Mouse (Mus musculus) forebrain, embryonic 11.5 days (tissue): ENCODE measurements around the gene Sox4. TPM values are rescaled to one million over a fixed set of nuclear protein-coding genes. Genes with fewer than 3 reads are reported as not detected.
A peak's percentile ranks its signal among the peaks of the same experiment; 100 is the strongest.

Experiments used
- ATAC-seq: fragments of 200-750 bp; cut with Nextera tagmentation; replicated peaks from 2 replicates; pipeline ENCODE4 v1.8.0; 2017; ENCODE audit warnings: moderate TSS enrichment; ENCODE audit not compliant: low FRiP score
- DNase-seq: peaks from one replicate; pipeline ENCODE4 v3.0.0-alpha.2; 2017; ENCODE audit warnings: low spot score
- H3K27ac ChIP-seq: fragments of 300-500 bp; sonication (generic); 2 replicates; pipeline ENCODE4 v1.5.1; 2014; ENCODE audit warnings: low read depth, low read length
- H3K27me3 ChIP-seq: fragments of 300-500 bp; sonication (generic); 2 replicates; pipeline ENCODE4 v1.6.1; 2014; ENCODE audit warnings: mild to moderate bottlenecking, low read length, mixed read lengths; ENCODE audit not compliant: control insufficient read depth, insufficient read depth
- H3K36me3 ChIP-seq: fragments of 300-500 bp; sonication (generic); 2 replicates; pipeline ENCODE4 v1.6.1; 2014; ENCODE audit warnings: mild to moderate bottlenecking, low read length, moderate library complexity, mixed read lengths; ENCODE audit not compliant: control insufficient read depth, insufficient read depth
- H3K4me1 ChIP-seq: fragments of 300-500 bp; sonication (generic); replicated peaks from 2 replicates; pipeline ENCODE4 v1.6.1; 2014; ENCODE audit warnings: low read length, mixed read lengths; ENCODE audit not compliant: control insufficient read depth, insufficient read depth
- H3K4me2 ChIP-seq: fragments of 300-500 bp; sonication (generic); 2 replicates; pipeline ENCODE4 v1.6.1; 2014; ENCODE audit warnings: low read depth, mild to moderate bottlenecking, low read length, moderate library complexity, mixed read lengths; ENCODE audit not compliant: severe bottlenecking
- H3K4me3 ChIP-seq: fragments of 300-500 bp; sonication (generic); 2 replicates; pipeline ENCODE4 v1.5.1; 2014; ENCODE audit warnings: low read depth, low read length
- H3K9ac ChIP-seq: fragments of 300-500 bp; sonication (generic); 2 replicates; pipeline ENCODE4 v1.6.1; 2014; ENCODE audit warnings: low read length
- H3K9me3 ChIP-seq: fragments of 300-500 bp; sonication (generic); 2 replicates; pipeline ENCODE4 v1.6.1; 2016; ENCODE audit warnings: low read length, mixed read lengths; ENCODE audit not compliant: control insufficient read depth
- WGBS: fragments of 180-500 bp; shearing (Covaris S2); extraction: QIAGEN DNeasy Blood & Tissue Kit; methylation state at CpG from one replicate; pipeline ENCODE4 v1.1.7; 2014; 5-methylcytosine and 5-hydroxymethylcytosine counted together
- polyA plus RNA-seq: library from polyadenylated mRNA; unstranded; fragments of >200 nt; fragmentation: Nextera tagmentation; extraction: Ambion mirVana; gene quantifications from 2 replicates; pipeline ENCODE4 v1.2.1, GENCODE M21; 2014

Sox4 gene
- 150 and 171 TPM in 2 replicates for polyA plus RNA-seq

DNA sequence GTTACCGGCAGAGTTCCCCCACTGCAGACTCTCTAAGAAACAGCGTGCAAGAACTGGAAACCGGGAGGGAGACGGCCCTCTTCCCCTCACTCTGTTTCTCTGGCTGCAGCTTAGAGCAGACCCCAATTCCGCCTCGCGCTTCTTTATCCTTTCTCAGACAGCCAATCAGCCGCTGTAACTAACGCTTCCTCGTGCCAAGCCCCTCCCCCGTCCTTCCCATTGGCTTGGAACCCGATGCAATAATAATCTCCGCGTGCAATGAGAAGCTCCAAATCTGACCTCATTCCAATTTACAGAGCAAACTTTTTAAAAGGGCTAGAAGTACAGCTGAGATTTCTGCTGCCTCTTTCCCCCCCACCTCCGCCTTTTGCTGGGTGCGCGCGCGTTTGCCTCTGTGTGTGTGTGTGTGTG is at the start of gene Sox4:
Sox4 (minus strand) TSS at position 133 of the 411 bp plus-strand sequence.
- no peaks in the 10 kb centered on the region; the same call in 1 of the 2 replicates for H3K36me3 ChIP-seq
- under 1% methylated on average over 19 of the region's 19 CpGs for WGBS
- ATAC-seq (peak; percentile 91), DNase-seq (peak; percentile 96)
- peak within 1 kb of the TSS; percentile 100 for H3K9ac ChIP-seq
- peak within 1 kb of the TSS; percentile 100 for H3K27ac ChIP-seq
- peak within 1 kb of the TSS; percentile 51 for H3K4me2 ChIP-seq
- peak within 1 kb of the TSS; percentile 100 for H3K4me3 ChIP-seq
- H3K27me3 ChIP-seq = no peaks in the 10 kb centered on the region
- no peaks in the 10 kb centered on the region for H3K9me3 ChIP-seq
- H3K4me1 ChIP-seq = no peaks in the 10 kb centered on the region; the same call in 1 of the 2 replicates

DNA sequence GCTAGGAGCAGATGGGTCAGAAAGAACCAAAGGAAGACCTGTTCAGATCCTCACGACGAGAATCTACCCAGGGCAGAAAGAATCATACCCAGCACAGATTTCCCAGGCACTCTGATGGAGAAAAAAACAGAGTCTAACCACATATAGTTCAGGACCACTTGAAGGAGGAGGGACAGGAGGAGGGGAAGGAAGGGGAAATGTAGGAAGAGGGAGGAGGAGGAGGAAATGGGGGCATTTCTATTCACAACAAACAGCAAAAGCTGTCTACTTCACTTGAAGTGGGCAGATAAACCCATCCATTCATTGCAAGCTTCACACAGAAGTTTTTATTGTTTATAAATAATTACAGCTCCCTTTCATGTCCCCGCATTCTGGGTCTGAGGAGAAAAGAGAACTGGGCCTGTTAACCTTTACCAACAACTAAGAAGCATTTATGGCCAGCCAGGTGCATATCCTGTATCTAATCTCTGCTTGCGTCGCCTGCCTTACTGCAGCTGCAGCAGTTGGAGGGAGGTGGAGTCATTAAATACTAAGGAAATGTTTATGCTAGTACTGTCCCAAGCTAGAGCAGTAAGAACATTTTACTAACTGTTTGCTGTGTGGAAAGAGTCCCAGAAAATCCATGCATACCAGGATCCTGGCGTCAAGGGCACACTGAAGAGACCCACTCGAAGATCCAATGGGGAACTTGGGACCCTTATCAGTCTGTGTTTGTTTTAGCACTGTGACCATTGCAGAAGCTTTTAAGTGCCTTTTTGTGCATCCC is 38.6 kb upstream of the Sox4 start:
- no peak overlapping the region for H3K9ac ChIP-seq
- no peak overlapping the region for H3K4me3 ChIP-seq
- no peak overlapping the region for H3K27ac ChIP-seq
- H3K36me3 ChIP-seq = no peaks in the 10 kb centered on the region
- ATAC-seq = no peak
- peaks cover 10% of the 10 kb centered on the region for H3K4me1 ChIP-seq
- H3K9me3 ChIP-seq = no peaks in the 10 kb centered on the region
- WGBS = 68% methylated on average over 7 of the region's 7 CpGs
- DNase-seq = no peak
- H3K4me2 ChIP-seq = no peak overlapping the region
- H3K27me3 ChIP-seq = no peaks in the 10 kb centered on the region

DNA sequence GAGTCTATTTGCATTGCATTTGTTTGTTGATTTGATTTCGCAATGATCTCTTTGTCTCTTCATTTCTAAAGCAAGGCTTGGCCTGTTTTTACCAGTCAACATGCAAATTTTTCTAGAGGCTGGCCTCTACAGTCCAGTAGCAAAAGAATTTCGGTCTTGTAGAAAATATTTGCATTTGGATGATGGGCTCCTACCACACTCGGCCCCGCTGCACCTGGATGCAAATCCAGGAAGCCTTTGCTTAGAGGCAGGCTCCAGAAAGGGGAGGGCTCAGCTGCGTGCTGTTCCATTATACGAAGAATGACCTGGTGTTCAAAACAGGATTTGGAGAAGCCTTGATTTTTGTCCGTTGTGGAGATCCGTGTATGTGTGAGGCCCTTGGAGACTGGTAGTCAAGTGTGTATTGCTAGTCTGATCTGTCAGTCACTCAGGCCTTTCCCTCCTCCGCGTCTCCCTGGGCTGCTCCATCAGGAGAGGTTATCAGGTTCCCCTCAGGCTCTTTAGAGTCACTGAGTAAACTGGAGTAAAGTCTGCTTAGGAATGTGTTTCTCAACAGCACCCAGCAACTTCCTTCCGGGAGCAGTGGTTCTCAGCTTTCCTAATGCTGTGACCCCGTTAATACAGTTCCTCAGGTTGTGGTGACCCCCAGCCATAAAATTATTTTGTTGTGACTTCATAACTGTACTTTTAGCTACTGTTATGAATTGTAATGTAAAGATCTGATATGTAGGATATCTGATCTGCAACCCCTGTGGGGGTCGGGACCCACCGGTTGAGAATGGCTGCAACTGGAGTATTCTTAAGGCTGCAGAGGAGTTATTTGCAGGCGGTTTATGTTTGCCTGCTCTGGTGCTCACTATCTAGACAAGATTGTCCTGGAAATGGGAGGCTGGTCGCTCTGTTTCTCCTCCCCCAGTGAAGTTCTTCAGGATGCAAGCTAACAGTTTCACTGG is 35.5 kb upstream of the Sox4 start:
- 38% methylated on average over 16 of the region's 16 CpGs for WGBS
- no peaks in the 10 kb centered on the region for H3K9me3 ChIP-seq
- H3K4me3 ChIP-seq = no peak overlapping the region
- no peak overlapping the region for H3K27ac ChIP-seq
- H3K36me3 ChIP-seq = no peaks in the 10 kb centered on the region
- 0 out of 2 replicates have a peak overlapping the region, but pooled peaks have one; percentile 2 for H3K4me2 ChIP-seq
- ATAC-seq = 0 out of 2 replicates have a peak, but pooled peaks have one; percentile 21
- H3K9ac ChIP-seq = no peak overlapping the region; the same call in 1 of the 2 replicates
- no peaks in the 10 kb centered on the region for H3K27me3 ChIP-seq
- DNase-seq = no peak
- H3K4me1 ChIP-seq = peaks cover 10% of the 10 kb centered on the region

DNA sequence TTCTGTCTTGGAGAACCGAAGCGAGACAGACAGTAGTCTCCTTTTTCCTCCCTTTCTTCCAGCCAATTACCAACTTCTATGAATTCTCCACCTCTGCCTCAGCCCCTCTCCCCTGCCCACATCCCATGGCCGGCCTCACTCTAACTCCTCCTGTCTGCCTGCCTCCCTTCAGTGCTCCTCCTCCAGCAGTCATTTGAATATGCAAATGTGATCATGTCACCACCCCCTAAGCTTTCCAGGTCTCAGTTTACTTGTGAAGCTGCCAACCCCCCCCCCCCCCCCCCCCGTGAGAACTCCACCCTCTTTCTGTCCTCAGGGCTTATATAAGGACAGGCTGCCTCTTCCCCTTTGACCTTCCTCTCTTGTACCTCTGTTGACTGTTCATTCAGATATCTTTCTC is 27.2 kb upstream of the Sox4 start:
- H3K27ac ChIP-seq = no peak overlapping the region
- ATAC-seq = no peak
- no peaks in the 10 kb centered on the region for H3K27me3 ChIP-seq
- no peak overlapping the region for H3K4me2 ChIP-seq
- DNase-seq = no peak
- no peaks in the 10 kb centered on the region for H3K9me3 ChIP-seq
- WGBS = 60% methylated on average over 4 of the region's 4 CpGs
- H3K4me1 ChIP-seq = no peaks in the 10 kb centered on the region
- H3K4me3 ChIP-seq = no peak overlapping the region
- H3K36me3 ChIP-seq = no peaks in the 10 kb centered on the region
- no peak overlapping the region for H3K9ac ChIP-seq

DNA sequence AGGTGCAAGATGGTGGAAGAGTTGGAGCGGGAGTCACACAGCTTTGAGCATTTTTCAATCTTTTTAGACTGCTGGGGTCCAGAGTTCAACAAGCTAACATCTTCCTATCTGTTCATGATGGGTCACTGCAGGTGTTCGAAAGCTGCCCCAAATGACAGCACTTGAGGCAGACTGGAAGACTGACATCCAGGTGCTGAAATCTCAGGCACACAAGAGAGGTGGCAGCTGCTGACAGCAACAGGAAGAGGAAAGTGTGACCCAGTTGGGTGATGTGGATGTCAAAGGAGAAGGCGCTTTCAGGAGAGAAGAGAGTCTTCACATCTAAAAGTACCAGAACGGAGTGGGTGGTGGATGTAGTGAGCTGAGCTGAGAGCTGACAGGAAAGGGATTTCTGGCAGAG is 21.5 kb upstream of the Sox4 start:
- DNase-seq (no peak), ATAC-seq (no peak)
- Histone ChIP-seq H3K36me3 (no peaks in the 10 kb centered on the region), H3K4me3 (no peak overlapping the region), H3K9me3 (no peaks in the 10 kb centered on the region), H3K27ac (no peak overlapping the region), H3K27me3 (no peaks in the 10 kb centered on the region), H3K4me2 (no peak overlapping the region), H3K9ac (no peak overlapping the region), H3K4me1 (no peaks in the 10 kb centered on the region)
- 90% methylated on average over 4 of the region's 4 CpGs for WGBS

DNA sequence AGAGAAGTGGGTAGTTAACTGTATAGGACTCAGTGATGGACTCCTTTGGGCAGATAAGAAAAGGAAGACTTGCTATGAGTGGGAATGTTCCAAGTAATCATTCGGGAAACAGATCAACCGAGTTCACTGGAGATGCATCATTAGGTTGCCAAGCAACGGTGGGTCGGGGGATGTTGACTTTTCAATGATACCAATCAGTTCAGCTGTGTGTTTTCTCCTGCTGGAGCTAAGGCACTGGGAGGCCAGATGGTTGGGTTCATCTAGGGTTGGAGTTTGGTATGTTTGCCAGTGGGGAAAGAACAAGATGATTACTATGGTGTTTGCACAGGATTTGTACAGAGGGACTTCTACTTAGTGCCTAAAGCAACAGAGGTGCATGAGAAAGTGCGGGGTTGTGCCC is 21.1 kb upstream of the Sox4 start:
- ATAC-seq (no peak), DNase-seq (no peak)
- no peaks in the 10 kb centered on the region for H3K4me1 ChIP-seq
- no peak overlapping the region for H3K27ac ChIP-seq
- no peaks in the 10 kb centered on the region for H3K27me3 ChIP-seq
- H3K36me3 ChIP-seq = no peaks in the 10 kb centered on the region
- H3K4me2 ChIP-seq = no peak overlapping the region
- H3K9ac ChIP-seq = no peak overlapping the region
- WGBS = 83% methylated on average over 5 of the region's 5 CpGs
- no peak overlapping the region for H3K4me3 ChIP-seq
- no peaks in the 10 kb centered on the region for H3K9me3 ChIP-seq

DNA sequence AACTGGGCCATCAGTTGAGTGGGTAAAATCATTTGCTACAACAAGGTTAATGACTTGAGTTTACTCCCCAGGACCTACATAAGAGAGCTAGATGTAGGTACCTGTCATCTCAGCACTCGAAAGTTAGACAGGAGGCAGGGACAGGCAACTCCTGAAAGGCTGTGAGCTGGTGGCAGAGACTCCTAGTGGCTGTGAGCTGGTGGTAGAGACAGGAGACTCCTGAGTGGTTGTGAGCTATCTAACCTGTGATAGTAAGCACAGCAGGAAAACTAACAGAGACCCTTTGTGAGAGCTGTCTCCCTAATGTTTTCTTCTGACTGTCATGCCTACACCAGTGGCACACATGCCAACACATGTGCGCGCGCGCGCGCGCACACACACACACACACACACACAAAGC is 7.4 kb upstream of the Sox4 start:
- no peak overlapping the region for H3K27ac ChIP-seq
- H3K4me2 ChIP-seq = no peak overlapping the region
- no peaks in the 10 kb centered on the region for H3K4me1 ChIP-seq
- no peak overlapping the region for H3K4me3 ChIP-seq
- DNase-seq (no peak), ATAC-seq (no peak)
- no peaks in the 10 kb centered on the region for H3K36me3 ChIP-seq
- no peak overlapping the region for H3K9ac ChIP-seq
- no peaks in the 10 kb centered on the region for H3K9me3 ChIP-seq
- H3K27me3 ChIP-seq = no peaks in the 10 kb centered on the region
- 96% methylated on average over 8 of the region's 8 CpGs for WGBS

DNA sequence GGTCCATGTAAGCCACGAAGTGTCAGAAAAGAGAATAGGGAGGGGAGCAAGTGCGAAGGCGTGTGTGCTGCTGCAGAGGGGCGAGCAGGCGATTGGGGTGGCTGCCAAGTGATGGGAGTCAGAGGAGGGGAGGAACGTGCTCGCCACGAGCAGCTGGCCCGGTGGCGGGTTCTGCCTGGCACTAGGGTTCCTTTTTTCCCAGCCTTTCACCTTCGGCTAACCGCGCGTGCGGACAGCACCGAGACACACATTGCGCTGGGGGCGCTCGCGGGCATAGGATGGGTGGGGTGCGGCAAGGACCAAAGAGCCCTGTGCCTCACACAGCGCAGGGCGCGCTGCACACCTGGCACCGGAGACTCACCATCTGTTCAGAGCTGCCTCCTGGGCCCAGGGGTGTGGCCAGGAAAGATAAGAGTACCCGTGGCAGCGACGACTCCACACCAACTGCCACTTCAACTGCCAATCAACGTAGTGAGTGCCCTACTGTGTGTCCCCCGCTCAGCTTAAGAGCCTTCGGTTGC is 6.0 kb upstream of the Sox4 start:
- ATAC-seq (peak; percentile 77), DNase-seq (peak; percentile 91)
- under 1% methylated on average over 31 of the region's 31 CpGs for WGBS
- peak overlapping the region; percentile 88 for H3K27ac ChIP-seq
- peak overlapping the region; percentile 49 for H3K4me3 ChIP-seq
- H3K9me3 ChIP-seq = no peaks in the 10 kb centered on the region
- no peaks in the 10 kb centered on the region for H3K4me1 ChIP-seq
- peak overlapping the region; percentile 77 for H3K9ac ChIP-seq
- H3K4me2 ChIP-seq = peak overlapping the region; percentile 96
- H3K27me3 ChIP-seq = no peaks in the 10 kb centered on the region
- H3K36me3 ChIP-seq = no peaks in the 10 kb centered on the region
